Mouse (Mus musculus) thymus, adult 18-20 months (tissue): ENCODE data around the gene Dab2ip.

Experiments
- DNase-seq, 2 experiments: peaks; one replicate each; pipeline ENCODE4 v3.0.0; 2022; ENCODE audit warnings: mixed read lengths in 2 of 2

The Dab2ip gene

DNA sequence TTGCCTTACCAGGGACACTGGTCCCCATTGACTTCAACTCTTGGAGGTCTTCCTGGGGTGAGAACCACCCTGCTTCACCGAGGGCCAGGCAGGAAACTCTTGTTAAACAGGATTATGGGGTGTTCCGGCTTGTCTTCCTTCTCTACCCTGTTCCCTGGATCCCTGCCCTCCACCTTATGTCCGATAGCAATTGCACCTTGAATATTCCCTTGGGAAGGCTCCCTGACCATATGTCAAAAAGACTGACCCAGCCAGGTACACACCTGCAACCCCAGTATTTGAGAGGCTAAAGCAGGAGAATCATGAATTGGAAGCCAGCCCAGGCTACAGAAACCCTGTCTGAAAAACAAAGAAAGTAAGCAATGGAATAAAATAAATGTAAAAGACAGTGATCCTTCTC lies 40.8 kb downstream of the Dab2ip start:
- no peak for DNase-seq

DNA sequence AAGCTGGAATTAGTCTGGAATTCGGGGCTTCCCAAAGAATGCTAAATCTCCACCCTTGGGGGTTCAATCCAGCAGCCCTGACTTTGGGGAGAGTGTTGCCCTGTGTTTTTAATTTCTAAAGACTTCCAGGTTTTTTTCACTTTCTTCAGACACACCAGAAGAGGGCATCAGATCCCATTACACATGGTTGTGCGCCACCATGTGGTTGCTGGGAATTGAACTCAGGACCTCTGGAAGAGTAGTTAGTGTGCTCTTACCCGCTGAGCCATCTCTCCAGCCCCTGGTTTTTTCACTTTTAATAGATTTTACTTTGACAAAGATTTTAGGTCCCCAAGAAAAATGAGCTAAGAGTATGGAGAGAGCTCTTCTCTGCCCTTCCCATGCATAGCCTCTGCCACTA lies 43.6 kb downstream of the Dab2ip start:
- no peak for DNase-seq

DNA sequence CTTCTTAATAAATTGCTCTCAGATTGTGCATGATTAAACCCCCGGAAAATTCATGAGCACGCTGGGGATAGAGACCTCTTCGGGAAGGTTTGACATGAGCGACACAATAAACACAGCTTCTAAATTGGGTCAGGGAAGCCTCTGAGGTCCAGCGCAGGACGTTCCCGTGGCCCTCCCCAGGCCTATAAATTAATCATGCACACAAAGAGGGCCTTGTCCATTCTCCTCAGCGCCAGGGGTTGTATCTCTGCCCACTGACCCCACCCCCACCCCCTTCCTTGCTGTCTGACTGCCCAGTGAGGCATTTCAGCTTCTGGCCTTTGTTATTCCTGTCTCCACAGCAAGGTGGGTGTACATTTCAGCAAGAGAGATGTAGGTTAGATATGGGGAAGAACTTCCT lies 49.4 kb downstream of the Dab2ip start:
- no peak for DNase-seq

DNA sequence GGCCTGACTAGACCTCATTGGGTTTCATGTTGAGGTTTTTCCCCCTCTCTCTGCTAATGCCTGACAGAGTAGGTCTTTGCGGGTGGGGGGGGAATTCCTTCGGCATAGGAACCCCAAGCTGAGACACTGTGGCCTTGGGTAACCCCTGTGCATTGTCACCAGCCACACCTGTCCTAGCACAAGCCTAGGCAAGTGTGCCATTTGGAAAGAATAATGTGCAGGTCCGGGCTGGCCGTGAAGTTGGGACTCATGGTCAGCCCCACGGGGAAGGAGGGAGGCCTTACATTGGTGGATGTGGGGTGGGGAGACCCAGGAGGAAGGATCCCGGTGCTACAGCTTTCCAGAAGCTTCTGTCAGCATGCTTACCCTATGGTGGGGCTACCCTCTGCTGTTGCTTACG lies 50.8 kb downstream of the Dab2ip start:
- no peak for DNase-seq

- DNase-seq: no peak
Observed at GRCm38 (mm10) chr2:35609317-35609716, 51.3 kb downstream of the Dab2ip start.

DNA sequence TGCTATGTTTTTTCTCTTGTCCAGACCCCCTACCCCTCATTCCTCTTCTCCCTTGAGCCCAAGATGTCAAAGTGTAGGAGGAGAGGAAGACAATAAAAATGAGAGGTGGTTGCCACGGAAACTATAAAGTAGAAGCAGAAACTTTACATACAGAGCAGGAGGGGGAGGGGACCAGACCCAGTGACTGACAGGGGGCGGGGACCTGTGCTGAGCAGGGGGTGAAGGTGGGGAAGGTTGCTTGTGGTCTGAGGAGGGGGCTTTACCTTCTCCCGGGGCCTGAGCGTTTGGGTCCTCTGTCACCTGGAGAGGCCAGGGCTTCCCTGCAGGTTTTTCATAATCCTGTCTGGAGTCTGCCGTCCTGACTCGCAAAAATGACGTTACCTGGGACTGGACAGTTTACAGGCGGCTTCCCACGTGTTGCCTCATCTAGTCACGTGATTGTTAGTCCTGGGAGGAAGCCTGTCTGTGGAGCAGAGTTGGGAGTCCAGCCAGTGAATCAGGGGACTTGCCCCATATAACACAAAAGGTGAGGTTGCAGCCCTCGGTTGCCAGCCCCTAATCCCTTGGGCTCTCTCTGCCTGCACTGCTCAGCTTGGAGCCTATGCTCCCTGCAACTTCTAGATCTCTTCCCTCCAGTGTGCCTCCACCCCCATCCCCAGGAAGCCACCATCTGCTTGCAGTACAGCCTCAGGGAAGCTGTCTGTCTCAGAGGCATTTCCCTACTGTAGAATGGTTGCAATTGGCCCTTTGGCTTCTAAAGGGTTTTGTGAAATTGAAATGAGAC lies 52.3 kb downstream of the Dab2ip start:
- DNase-seq: no peak

DNA sequence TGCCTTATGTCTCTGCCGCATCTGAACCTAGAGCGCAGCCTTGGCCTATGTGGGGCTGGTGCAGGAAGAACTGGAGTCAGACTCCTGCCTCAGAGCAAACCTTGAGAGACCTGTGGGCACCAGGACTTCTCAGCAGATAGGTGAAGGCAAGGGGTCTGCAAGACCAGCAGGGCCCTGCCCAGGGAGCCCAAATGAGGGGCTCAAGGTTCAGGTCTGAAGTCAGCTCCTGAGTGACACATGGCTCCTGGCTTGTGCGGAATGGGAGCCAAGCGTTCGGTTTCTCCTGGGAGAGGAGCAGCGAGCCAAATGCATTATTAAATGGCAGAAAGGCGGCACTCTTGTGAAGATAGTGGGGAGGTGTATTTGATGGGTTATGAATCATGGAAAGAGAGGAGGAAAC lies 52.9 kb downstream of the Dab2ip start:
- DNase-seq: no peak

DNA sequence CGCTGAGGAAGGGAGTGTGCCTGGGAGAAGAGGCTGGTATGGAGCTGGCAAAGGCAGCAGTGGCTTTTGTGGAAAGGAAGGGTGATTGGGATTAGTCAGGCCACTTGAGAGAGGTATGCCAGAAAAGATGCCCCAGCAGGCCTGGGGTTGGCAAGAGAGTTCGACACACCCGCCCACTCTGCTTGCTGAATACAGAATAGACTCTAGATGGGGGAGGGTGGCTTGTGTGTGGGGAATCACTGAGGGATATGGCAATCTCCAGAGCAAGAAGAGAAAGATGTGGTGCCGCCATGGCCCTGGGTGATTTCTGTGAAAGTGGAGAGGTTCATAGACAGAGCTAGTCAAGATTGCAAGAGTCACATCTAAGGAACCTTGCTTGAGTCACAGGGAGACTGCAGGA lies 53.6 kb downstream of the Dab2ip start:
- no peak for DNase-seq

DNA sequence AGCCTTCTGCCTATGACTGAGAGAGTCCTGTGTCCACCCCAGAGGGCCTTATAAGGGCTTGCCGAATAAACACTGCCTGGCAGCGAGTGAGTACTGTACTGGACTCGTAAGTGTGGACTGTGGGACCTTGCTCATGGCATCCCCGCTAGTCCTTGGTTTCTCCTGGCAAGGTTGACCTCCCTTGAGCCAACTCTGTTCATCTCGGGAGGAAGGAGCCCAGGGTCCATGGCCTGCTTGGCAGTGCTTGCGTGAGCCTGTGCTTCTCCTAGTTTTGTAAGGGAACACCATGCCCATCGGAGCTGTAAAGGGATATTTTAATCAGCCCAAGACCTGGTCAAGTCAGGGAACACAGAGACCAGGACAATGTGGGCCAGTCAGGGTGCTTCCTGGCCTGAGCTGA lies 54.2 kb downstream of the Dab2ip start:
- DNase-seq: no peak

- no peak for DNase-seq
Observed at GRCm38 (mm10) chr2:35613946-35614353, 55.9 kb downstream of the Dab2ip start.

GRCm38 (mm10) chr2:35614411-35614810 lies 56.3 kb downstream of the Dab2ip start:
- DNase-seq: no peak

GRCm38 (mm10) chr2:35615366-35615765 lies 57.3 kb downstream of the Dab2ip start:
- no peak for DNase-seq

- DNase-seq: no peak
Observed at GRCm38 (mm10) chr2:35615977-35616376, 57.9 kb downstream of the Dab2ip start.

DNA sequence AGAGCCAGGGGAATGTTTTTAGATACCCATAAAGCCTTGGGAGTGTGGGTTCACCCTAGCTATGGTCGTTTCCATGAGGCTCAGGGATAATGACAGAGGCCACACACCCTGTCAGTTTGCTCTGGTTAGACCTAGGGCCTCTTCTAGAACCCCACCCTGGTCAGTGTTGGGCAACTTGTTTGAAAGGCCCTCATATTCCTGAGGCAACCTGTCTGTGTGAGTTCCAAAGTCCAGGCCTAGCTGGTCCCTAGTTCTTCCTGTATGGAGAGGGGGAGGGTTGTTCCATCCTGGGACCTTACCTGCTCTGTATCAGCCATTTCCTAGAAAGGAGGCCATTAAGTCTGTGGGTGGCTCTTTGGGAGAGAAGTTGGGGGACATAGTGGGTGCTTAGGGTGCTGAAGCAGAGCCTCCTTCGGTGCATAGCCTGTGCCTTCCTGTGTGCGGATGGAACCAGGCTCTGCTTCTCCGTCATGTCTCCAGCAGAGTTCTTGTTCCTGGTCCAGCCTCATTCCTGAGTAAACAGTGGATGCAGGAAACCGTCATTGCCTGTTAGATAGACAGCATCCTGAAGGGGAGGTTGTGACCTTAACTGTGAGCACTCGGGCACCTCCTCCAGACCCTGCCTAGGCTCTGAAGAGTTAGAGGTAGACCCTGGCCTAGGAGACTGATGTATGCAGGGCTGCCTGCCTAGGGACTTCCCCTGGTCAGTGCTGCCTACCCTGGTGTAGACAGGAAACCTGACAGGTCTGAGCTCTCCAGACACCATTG lies 59.0 kb downstream of the Dab2ip start:
- no peak for DNase-seq

- no peak for DNase-seq
Observed at GRCm38 (mm10) chr2:35618981-35619380, 60.9 kb downstream of the Dab2ip start.

DNA sequence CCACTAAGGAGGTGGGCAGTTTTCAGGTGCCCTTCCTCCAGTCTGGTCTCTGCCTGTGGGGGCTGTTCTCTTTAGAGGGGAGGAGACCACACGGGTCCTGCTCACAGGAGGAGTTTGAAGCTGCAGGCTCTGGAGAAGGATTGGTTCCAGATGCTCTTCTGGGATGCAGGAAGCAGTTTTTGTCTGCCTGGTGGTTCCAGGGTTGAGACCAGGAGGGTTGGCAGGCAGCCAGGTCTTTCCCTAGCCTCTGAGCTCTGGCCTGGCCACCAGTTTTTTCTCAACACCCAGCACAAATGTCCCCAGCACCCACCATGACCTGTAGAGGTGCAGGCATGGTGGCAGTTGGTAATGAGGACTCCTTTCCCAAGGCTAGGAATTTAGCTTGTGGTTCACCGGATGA lies 61.5 kb downstream of the Dab2ip start:
- no peak for DNase-seq

DNA sequence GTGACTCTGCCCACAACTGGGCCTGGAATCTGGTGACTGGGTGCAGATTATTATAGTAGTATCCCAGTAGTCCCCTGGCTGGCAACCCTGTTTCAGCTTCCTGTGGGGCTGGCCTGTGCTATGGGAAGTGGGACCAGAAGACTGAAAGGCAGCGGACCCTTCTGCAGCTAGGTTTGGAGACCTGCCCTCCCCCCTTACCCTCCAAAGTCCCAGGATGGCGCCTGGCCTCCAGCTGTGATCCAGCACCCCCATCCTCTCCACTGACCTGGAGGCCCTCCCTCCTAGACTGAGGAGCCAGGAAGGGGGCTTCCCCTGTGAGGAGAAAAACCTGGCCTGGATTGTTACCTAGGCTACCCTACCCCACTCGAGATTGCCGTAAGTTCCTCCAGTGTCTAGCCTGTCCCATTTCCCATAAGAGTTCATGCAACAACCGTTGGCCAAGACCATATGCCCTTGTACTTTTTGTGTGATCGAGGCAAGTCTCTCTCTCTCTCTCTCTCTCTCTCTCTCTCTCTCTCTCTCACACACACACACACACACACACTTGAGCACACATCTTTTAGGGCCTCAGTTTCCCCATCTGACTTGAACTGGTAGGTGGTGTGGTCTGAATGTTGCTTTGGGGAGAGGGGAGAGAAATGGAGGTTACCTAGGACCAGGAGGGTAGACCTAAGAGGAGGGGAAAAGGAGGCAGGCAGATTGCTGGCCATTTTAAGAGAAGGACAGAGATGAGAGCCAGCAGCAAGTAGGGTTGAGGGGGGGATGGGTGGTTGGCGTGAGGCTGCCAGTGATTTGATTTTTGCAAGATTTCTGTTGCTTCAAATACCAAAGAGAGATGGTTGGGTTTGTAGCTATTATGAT lies 62.5 kb downstream of the Dab2ip start:
- no peak for DNase-seq

- no peak for DNase-seq
Observed at GRCm38 (mm10) chr2:35621225-35621519, 63.1 kb downstream of the Dab2ip start.

- DNase-seq: peak in 1 of 2 experiments; percentile 8
Observed at GRCm38 (mm10) chr2:35621796-35622195, 63.7 kb downstream of the Dab2ip start.

- DNase-seq: no peak
Observed at GRCm38 (mm10) chr2:35622261-35623103, 64.4 kb downstream of the Dab2ip start.

DNA sequence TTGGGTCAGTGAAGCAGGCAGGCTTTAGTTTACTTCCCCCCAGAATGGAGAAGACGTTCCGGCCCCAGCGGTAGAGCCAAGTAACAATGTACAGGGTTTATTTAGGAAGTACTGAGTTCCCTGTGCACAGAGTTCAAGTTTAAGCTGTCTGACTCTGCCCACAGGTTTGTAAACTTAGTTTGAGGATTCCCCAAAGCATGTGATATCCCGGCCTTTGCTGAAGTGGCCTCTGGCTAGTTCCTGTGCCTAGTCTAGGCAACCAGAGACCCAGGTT lies 65.0 kb downstream of the Dab2ip start:
- DNase-seq: no peak

DNA sequence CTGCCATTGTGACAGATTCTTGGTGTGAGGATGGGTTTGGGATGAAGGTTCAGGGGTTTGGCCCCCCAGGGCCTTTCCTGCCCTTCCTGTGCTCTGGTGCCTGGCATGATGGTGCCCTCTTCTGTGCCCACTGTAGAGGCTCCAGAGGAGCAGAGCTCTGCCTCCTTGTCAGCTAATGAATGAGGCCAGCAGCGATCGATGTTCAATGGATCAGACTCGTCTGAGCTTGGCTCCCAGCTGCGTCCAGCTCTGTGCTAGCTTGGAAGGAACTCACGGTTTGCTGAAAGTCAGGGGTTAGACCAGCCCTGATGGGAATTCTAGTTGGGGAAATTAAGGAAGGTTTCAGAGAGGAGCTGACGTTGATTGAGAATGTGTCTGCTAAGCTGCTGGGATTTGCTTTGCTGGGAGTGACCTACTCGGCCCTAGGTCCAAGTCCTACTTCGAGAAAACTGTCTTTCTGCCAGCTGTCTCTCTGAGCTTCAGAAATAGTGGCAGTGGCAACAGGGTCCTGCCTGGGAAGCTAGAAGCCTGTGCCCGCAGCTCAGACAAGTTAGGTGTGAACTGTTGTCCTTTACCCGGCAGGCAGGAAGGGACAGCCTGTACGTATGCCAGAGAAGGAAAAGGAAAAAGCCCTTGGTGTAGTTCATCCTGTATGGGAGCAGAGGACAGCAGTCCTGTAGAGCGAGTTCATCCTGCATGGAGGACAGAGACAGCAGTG lies 65.5 kb downstream of the Dab2ip start:
- DNase-seq: no peak
